13 mouse cellular contexts compared by ENCODE assay signal in the genomic region with DNA sequence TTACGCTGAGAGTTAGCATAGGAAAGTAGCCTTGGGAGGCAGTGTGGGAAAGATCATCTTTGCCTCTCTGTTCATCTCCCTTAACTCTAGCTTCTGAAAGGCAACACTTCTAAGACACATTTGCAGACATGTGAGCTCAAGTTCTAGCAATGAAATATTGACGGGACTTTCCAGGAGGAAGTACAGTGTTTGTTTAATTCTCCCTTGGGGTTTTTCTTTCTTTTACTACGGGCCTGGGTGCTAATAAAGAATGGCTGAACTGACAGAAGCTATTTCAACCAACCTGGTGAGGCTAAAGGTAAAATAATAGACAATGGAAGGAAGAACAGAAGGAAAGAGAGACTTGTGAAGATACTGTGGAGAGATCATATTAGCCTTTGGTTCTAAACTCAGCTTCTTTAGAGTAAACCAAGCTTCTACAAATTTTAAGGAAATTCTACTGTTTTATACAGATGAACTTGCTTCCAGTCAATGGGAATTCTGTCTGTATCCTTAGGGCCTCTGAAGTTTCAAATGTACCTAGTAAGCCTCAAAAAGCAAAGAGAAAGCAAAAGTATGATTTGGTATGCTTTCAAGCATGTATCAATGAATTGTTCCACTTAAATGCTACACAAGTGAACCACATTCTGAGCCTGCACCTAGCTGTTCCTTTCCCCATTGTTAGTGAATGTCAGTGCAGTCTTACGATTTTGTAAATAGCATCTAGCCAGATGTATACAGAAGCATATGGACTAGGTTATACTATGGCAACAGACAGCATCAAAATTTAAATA.
"Had no signal": no experiment of that assay in that cellular context is flagged by ENCODE, and none has a peak within 500 bp of the region (broad histone marks: within the 10 kb centered on the region; RNA-seq: fewer than 3 reads in every experiment).

No protein-coding gene starts in this region.

- H3K4me3 ChIP-seq: kidney, embryonic 15.5 days; left cerebral cortex, adult 2 months; liver, embryonic 13.5 days; midbrain, embryonic 13.5 days had no signal

- H3K27ac ChIP-seq: kidney, embryonic 15.5 days; left cerebral cortex, adult 2 months; liver, embryonic 13.5 days; midbrain, embryonic 13.5 days had no signal

- H3K27me3 ChIP-seq: kidney, embryonic 15.5 days; liver, embryonic 13.5 days; midbrain, embryonic 13.5 days had no signal

- H3K4me1 ChIP-seq: kidney, embryonic 15.5 days; liver, embryonic 13.5 days; midbrain, embryonic 13.5 days had no signal

- H3K9me3 ChIP-seq: kidney, embryonic 15.5 days; liver, embryonic 13.5 days; midbrain, embryonic 13.5 days had no signal

- DNase-seq: kidney, adult 8-10 months; kidney, postnatal 10 days; kidney, postnatal 36 days; layer of hippocampus, postnatal 36 days; liver, embryonic 13.5 days; lung, adult 2 months; lung, postnatal 14 days; lung, postnatal 4 days; thymus, adult 18-20 months; thymus, postnatal 36 days had no signal

- H3K4me2 ChIP-seq: kidney, embryonic 15.5 days; liver, embryonic 13.5 days; midbrain, embryonic 13.5 days had no signal

- H3K9ac ChIP-seq: kidney, embryonic 15.5 days; liver, embryonic 13.5 days; midbrain, embryonic 13.5 days had no signal

- ATAC-seq: midbrain, embryonic 13.5 days had no signal

- H3K36me3 ChIP-seq: kidney, embryonic 15.5 days; liver, embryonic 13.5 days; midbrain, embryonic 13.5 days had no signal
